Mouse (Mus musculus): ENCODE results near the gene Ccdc141. TPM values are rescaled to one million over a fixed set of nuclear protein-coding genes. Genes with fewer than 3 reads are reported as not detected.

The Ccdc141 gene
- polyA plus RNA-seq, 1 experiment from 2014 or later: 3.4 TPM

- H3K36me3 ChIP-seq: peaks cover 79% of the 10 kb centered on the region
- no peak overlapping the region for H3K4me3 ChIP-seq
- H3K4me1 ChIP-seq (replicated peaks): no peaks in the 10 kb centered on the region
- 95% methylated on average over 7 of the region's 7 CpGs for WGBS
- H3K27me3 ChIP-seq (ENCODE audit: insufficient read depth, poor library complexity, severe bottlenecking): no peaks in the 10 kb centered on the region
- no peak overlapping the region for H3K27ac ChIP-seq
- DNase-seq (ENCODE audit: low spot score): no peak
- no peaks in the 10 kb centered on the region for H3K9me3 ChIP-seq
Measured at GRCm38 (mm10) chr2:77189671-77190070, 19.2 kb upstream of the Ccdc141 start.

- no peak for DNase-seq (ENCODE audit: low spot score)
- Histone ChIP-seq H3K4me1 (replicated peaks) (no peaks in the 10 kb centered on the region), H3K4me3 (no peak overlapping the region), H3K36me3 (peaks cover 75% of the 10 kb centered on the region), H3K9me3 (no peaks in the 10 kb centered on the region), H3K27ac (no peak overlapping the region), H3K27me3 (ENCODE audit: insufficient read depth, poor library complexity, severe bottlenecking) (no peaks in the 10 kb centered on the region)
- WGBS: 92% methylated on average over 3 of the region's 3 CpGs
Measured at GRCm38 (mm10) chr2:77187501-77187900, 17.1 kb upstream of the Ccdc141 start.

GRCm38 (mm10) chr2:77186912-77187311 lies 16.5 kb upstream of the Ccdc141 start:
- H3K27me3 ChIP-seq (ENCODE audit: insufficient read depth, poor library complexity, severe bottlenecking): no peaks in the 10 kb centered on the region
- no peak for DNase-seq (ENCODE audit: low spot score)
- H3K36me3 ChIP-seq: peaks cover 69% of the 10 kb centered on the region
- 71% methylated on average over 8 of the region's 8 CpGs for WGBS
- no peak overlapping the region for H3K4me3 ChIP-seq
- H3K27ac ChIP-seq: no peak overlapping the region
- H3K9me3 ChIP-seq: no peaks in the 10 kb centered on the region
- H3K4me1 ChIP-seq (replicated peaks): no peaks in the 10 kb centered on the region

GRCm38 (mm10) chr2:77184049-77184571 lies 13.7 kb upstream of the Ccdc141 start:
- DNase-seq (ENCODE audit: low spot score): no peak
- H3K27ac ChIP-seq: no peak overlapping the region
- no peaks in the 10 kb centered on the region for H3K4me1 ChIP-seq (replicated peaks)
- H3K36me3 ChIP-seq: peaks cover 42% of the 10 kb centered on the region
- H3K4me3 ChIP-seq: no peak overlapping the region
- 83% methylated on average over 8 of the region's 8 CpGs for WGBS
- no peaks in the 10 kb centered on the region for H3K27me3 ChIP-seq (ENCODE audit: insufficient read depth, poor library complexity, severe bottlenecking)
- H3K9me3 ChIP-seq: no peaks in the 10 kb centered on the region

GRCm38 (mm10) chr2:77183646-77184045 lies 13.2 kb upstream of the Ccdc141 start:
- Histone ChIP-seq H3K27ac (no peak overlapping the region), H3K4me1 (replicated peaks) (no peaks in the 10 kb centered on the region), H3K36me3 (peaks cover 37% of the 10 kb centered on the region), H3K4me3 (no peak overlapping the region), H3K27me3 (ENCODE audit: insufficient read depth, poor library complexity, severe bottlenecking) (no peaks in the 10 kb centered on the region), H3K9me3 (no peaks in the 10 kb centered on the region)
- 95% methylated on average over 2 of the region's 2 CpGs for WGBS
- DNase-seq (ENCODE audit: low spot score): no peak

- Histone ChIP-seq H3K4me3 (no peak overlapping the region), H3K36me3 (peaks cover 33% of the 10 kb centered on the region), H3K27me3 (ENCODE audit: insufficient read depth, poor library complexity, severe bottlenecking) (no peaks in the 10 kb centered on the region), H3K27ac (no peak overlapping the region), H3K9me3 (no peaks in the 10 kb centered on the region), H3K4me1 (replicated peaks) (no peaks in the 10 kb centered on the region)
- WGBS: 82% methylated on average over 6 of the region's 6 CpGs
- no peak for DNase-seq (ENCODE audit: low spot score)
Measured at GRCm38 (mm10) chr2:77182996-77183380, 12.6 kb upstream of the Ccdc141 start.

GRCm38 (mm10) chr2:77182271-77182995 lies 12.0 kb upstream of the Ccdc141 start:
- no peaks in the 10 kb centered on the region for H3K9me3 ChIP-seq
- 87% methylated on average over 4 of the region's 4 CpGs for WGBS
- no peaks in the 10 kb centered on the region for H3K4me1 ChIP-seq (replicated peaks)
- no peak overlapping the region for H3K27ac ChIP-seq
- H3K27me3 ChIP-seq (ENCODE audit: insufficient read depth, poor library complexity, severe bottlenecking): no peaks in the 10 kb centered on the region
- no peak overlapping the region for H3K4me3 ChIP-seq
- peaks cover 27% of the 10 kb centered on the region for H3K36me3 ChIP-seq
- no peak for DNase-seq (ENCODE audit: low spot score)

- WGBS: 83% methylated on average over 2 of the region's 2 CpGs
- Histone ChIP-seq H3K36me3 (no peaks in the 10 kb centered on the region), H3K27me3 (ENCODE audit: insufficient read depth, poor library complexity, severe bottlenecking) (no peaks in the 10 kb centered on the region), H3K4me3 (no peak overlapping the region), H3K4me1 (replicated peaks) (peaks cover 11% of the 10 kb centered on the region), H3K9me3 (no peaks in the 10 kb centered on the region), H3K27ac (no peak overlapping the region)
- no peak for DNase-seq (ENCODE audit: low spot score)
Measured at GRCm38 (mm10) chr2:77177472-77177871, 7.0 kb upstream of the Ccdc141 start.

GRCm38 (mm10) chr2:77176413-77176812 lies 6.0 kb upstream of the Ccdc141 start:
- no peak for DNase-seq (ENCODE audit: low spot score)
- WGBS: 64% methylated on average over 10 of the region's 10 CpGs
- 0 out of 2 replicates have a peak overlapping the region, but pooled peaks have one; percentile 3 for H3K27ac ChIP-seq
- H3K9me3 ChIP-seq: no peaks in the 10 kb centered on the region
- H3K27me3 ChIP-seq (ENCODE audit: insufficient read depth, poor library complexity, severe bottlenecking): no peaks in the 10 kb centered on the region
- no peak overlapping the region for H3K4me3 ChIP-seq
- H3K4me1 ChIP-seq (replicated peaks): peaks cover 21% of the 10 kb centered on the region
- no peaks in the 10 kb centered on the region for H3K36me3 ChIP-seq

- no peaks in the 10 kb centered on the region for H3K27me3 ChIP-seq (ENCODE audit: insufficient read depth, poor library complexity, severe bottlenecking)
- no peak for DNase-seq (ENCODE audit: low spot score)
- no peaks in the 10 kb centered on the region for H3K36me3 ChIP-seq
- H3K27ac ChIP-seq: no peak overlapping the region
- WGBS: 66% methylated on average over 7 of the region's 7 CpGs
- H3K4me1 ChIP-seq (replicated peaks): peaks cover 30% of the 10 kb centered on the region
- no peak overlapping the region for H3K4me3 ChIP-seq
- no peaks in the 10 kb centered on the region for H3K9me3 ChIP-seq
Measured at GRCm38 (mm10) chr2:77175411-77175810, 5.0 kb upstream of the Ccdc141 start.

GRCm38 (mm10) chr2:77174313-77174712 lies 3.9 kb upstream of the Ccdc141 start:
- H3K27me3 ChIP-seq (ENCODE audit: insufficient read depth, poor library complexity, severe bottlenecking): no peaks in the 10 kb centered on the region
- no peak for DNase-seq (ENCODE audit: low spot score)
- H3K4me1 ChIP-seq (replicated peaks): peaks cover 39% of the 10 kb centered on the region
- no peaks in the 10 kb centered on the region for H3K36me3 ChIP-seq
- H3K9me3 ChIP-seq: no peaks in the 10 kb centered on the region
- WGBS: 67% methylated on average over 2 of the region's 2 CpGs
- H3K27ac ChIP-seq: no peak overlapping the region
- H3K4me3 ChIP-seq: no peak overlapping the region

GRCm38 (mm10) chr2:77173821-77174220 lies 3.4 kb upstream of the Ccdc141 start:
- no peak overlapping the region for H3K4me3 ChIP-seq
- H3K27me3 ChIP-seq (ENCODE audit: insufficient read depth, poor library complexity, severe bottlenecking): no peaks in the 10 kb centered on the region
- no peak for DNase-seq (ENCODE audit: low spot score)
- no peak overlapping the region for H3K27ac ChIP-seq
- peaks cover 39% of the 10 kb centered on the region for H3K4me1 ChIP-seq (replicated peaks)
- H3K36me3 ChIP-seq: no peaks in the 10 kb centered on the region
- no peaks in the 10 kb centered on the region for H3K9me3 ChIP-seq
- WGBS: 91% methylated on average over 6 of the region's 6 CpGs

GRCm38 (mm10) chr2:77173366-77173765 lies 2.9 kb upstream of the Ccdc141 start:
- H3K27ac ChIP-seq: no peak overlapping the region
- H3K27me3 ChIP-seq (ENCODE audit: insufficient read depth, poor library complexity, severe bottlenecking): no peaks in the 10 kb centered on the region
- no peak overlapping the region for H3K4me3 ChIP-seq
- 74% methylated on average over 6 of the region's 6 CpGs for WGBS
- peaks cover 39% of the 10 kb centered on the region for H3K4me1 ChIP-seq (replicated peaks)
- H3K36me3 ChIP-seq: no peaks in the 10 kb centered on the region
- no peaks in the 10 kb centered on the region for H3K9me3 ChIP-seq
- no peak for DNase-seq (ENCODE audit: low spot score)

Measured in hindbrain, embryonic 10.5 days (tissue).